Mouse (Mus musculus) midbrain, postnatal 0 days (tissue): ENCODE measurements around the gene Pcp4. TPM values are rescaled to one million over a fixed set of nuclear protein-coding genes. Genes with fewer than 3 reads are reported as not detected.

Source experiments
- ATAC-seq: fragments of 200-750 bp; cut with Nextera tagmentation; 2 replicates; pipeline ENCODE4 v1.8.0; 2017; ENCODE audit warnings: moderate number of reproducible peaks, mild to moderate bottlenecking, moderate TSS enrichment, moderate library complexity; ENCODE audit not compliant: low FRiP score
- DNase-seq: peaks from one replicate; pipeline ENCODE4 v3.0.0-alpha.2; 2015; ENCODE audit warnings: low spot score
- H3K27ac ChIP-seq: fragments of 300-500 bp; sonication (generic); 2 replicates; pipeline ENCODE4 v1.5.1; 2014; ENCODE audit warnings: low read depth, mild to moderate bottlenecking, low read length, mixed read lengths
- H3K27me3 ChIP-seq: fragments of 300-500 bp; sonication (generic); 2 replicates; pipeline ENCODE4 v1.6.1; 2014; ENCODE audit warnings: low read length, control low read depth, mixed read lengths; ENCODE audit not compliant: insufficient read depth
- H3K36me3 ChIP-seq: fragments of 300-500 bp; sonication (generic); 2 replicates; pipeline ENCODE4 v1.6.1; 2014; ENCODE audit warnings: low read length, control low read depth, mixed read lengths; ENCODE audit not compliant: insufficient read depth
- H3K4me1 ChIP-seq: fragments of 300-500 bp; sonication (generic); 2 replicates; pipeline ENCODE4 v1.6.1; 2014; ENCODE audit warnings: mild to moderate bottlenecking, control low read depth, antibody characterized with exemption, low read length, mixed read lengths; ENCODE audit not compliant: insufficient read depth
- H3K4me2 ChIP-seq: fragments of 300-500 bp; sonication (generic); 2 replicates; pipeline ENCODE4 v1.6.1; 2014; ENCODE audit warnings: low read depth, mild to moderate bottlenecking, low read length, mixed read lengths; ENCODE audit not compliant: poor library complexity, severe bottlenecking
- H3K4me3 ChIP-seq: fragments of 300-500 bp; sonication (generic); 2 replicates; pipeline ENCODE4 v1.5.1; 2014; ENCODE audit warnings: low read depth, mild to moderate bottlenecking, low read length, moderate library complexity
- H3K9ac ChIP-seq: fragments of 300-500 bp; sonication (generic); replicated peaks from 2 replicates; pipeline ENCODE4 v1.6.1; 2014; ENCODE audit warnings: mild to moderate bottlenecking, low read length, moderate library complexity, mixed read lengths; ENCODE audit not compliant: poor library complexity, severe bottlenecking
- H3K9me3 ChIP-seq: fragments of 300-500 bp; sonication (generic); 2 replicates; pipeline ENCODE4 v1.6.1; 2016; ENCODE audit warnings: low read length, control low read depth
- CTCF ChIP-seq: IDR thresholded peaks from 2 replicates; pipeline ENCODE4 v1.5.1; 2016; ENCODE audit warnings: antibody characterized with exemption, mild to moderate bottlenecking
- WGBS: fragments of 180-500 bp; shearing (Covaris S2); extraction: QIAGEN DNeasy Blood & Tissue Kit; methylation state at CpG from one replicate; pipeline ENCODE4 v1.1.7; 2014; 5-methylcytosine and 5-hydroxymethylcytosine counted together
- polyA plus RNA-seq: library from polyadenylated mRNA; unstranded; fragments of >200 nt; fragmentation: Nextera tagmentation; extraction: Ambion mirVana; gene quantifications from 2 replicates; pipeline ENCODE4 v1.2.1, GENCODE M21; 2015
- total RNA-seq: library from RNA; depleted of rRNA; stranded (reverse); fragments of >200 nt; gene quantifications from 2 replicates; pipeline ENCODE4 v1.2.3, GENCODE M21; 2014

Gene Pcp4
- total and polyA plus RNA-seq, 2 experiments from 2014 or later: 333 to 687 TPM

DNA sequence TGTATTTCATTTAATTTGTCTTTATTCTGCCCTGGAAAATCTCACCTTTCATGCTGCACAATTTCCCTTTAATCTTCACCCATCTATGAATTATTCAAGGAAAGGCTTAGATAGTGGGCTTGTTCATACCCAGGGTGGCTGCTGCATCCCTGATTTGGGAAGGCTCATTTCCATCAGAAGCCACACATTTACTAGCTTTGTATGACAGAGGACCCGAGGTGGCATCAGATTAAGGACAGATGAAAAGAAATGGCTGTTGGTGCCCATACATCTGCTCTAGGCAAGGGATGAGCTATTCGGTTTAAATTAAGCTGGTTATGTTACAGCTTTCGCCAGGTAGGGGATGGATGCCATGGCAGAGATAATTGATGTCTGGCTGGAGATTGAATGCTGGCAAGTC, 24.1 kb downstream of the Pcp4 start:
- Histone ChIP-seq H3K27me3 (no peaks in the 10 kb centered on the region), H3K27ac (peak overlapping the region; percentile 32; the same call in 1 of the 2 replicates)

DNA sequence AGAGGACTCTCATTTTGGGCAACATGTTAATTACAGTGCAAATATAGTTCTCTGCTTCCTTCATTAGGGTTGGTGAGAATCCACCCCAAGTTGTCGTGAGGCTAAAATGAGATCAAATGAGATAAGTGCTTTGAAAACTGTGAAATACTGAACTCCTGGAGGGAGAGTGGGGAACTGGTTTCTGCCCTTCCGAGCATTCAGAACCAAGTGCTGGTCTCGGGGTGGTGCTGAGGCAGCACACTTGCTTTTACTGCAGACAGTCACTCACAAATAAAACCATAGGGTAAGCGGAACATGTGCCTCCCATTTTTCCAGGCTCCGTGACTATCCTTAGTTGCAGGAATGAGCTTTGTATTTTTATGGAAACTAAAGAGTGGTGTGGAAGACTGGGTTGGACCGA, 26.7 kb downstream of the Pcp4 start:
- Histone ChIP-seq H3K36me3 (no peaks in the 10 kb centered on the region), H3K4me2 (no peak overlapping the region), H3K27me3 (no peaks in the 10 kb centered on the region), H3K9ac (no peak overlapping the region), H3K27ac (no peak overlapping the region), H3K4me1 (peaks cover 4% of the 10 kb centered on the region), H3K4me3 (no peak overlapping the region), H3K9me3 (no peaks in the 10 kb centered on the region)
- WGBS: 81% methylated on average over 6 of the region's 6 CpGs
- no peak for DNase-seq
- ATAC-seq: no peak
- TF ChIP-seq CTCF: no peak

More for the DNA sequence above, 24.1 kb downstream of the Pcp4 start:
- 26% methylated on average over 3 of the region's 3 CpGs for WGBS
- H3K36me3 ChIP-seq: no peaks in the 10 kb centered on the region
- no peak overlapping the region for H3K4me3 ChIP-seq
- H3K4me1 ChIP-seq: peaks cover 4% of the 10 kb centered on the region; the same call in 1 of the 2 replicates
- no peak for DNase-seq
- no peak overlapping the region for H3K4me2 ChIP-seq
- 0 out of 2 replicates have a peak, but pooled peaks have one; percentile 38 for ATAC-seq
- no peaks in the 10 kb centered on the region for H3K9me3 ChIP-seq
- no peak overlapping the region for H3K9ac ChIP-seq
- no peak for TF ChIP-seq CTCF

- H3K27ac ChIP-seq: peak overlapping the region; percentile 55; the same call in 1 of the 2 replicates
- peak; percentile 47; the same call in 1 of the 2 replicates for ATAC-seq
- no peaks in the 10 kb centered on the region; the same call in 1 of the 2 replicates for H3K4me1 ChIP-seq
- H3K9me3 ChIP-seq: no peaks in the 10 kb centered on the region
- no peaks in the 10 kb centered on the region for H3K36me3 ChIP-seq
- no peak overlapping the region for H3K9ac ChIP-seq
- peak; percentile 39 for DNase-seq
- 54% methylated on average over 7 of the region's 7 CpGs for WGBS
- H3K4me2 ChIP-seq: no peak overlapping the region
- no peaks in the 10 kb centered on the region for H3K27me3 ChIP-seq
- no peak overlapping the region for H3K4me3 ChIP-seq
- no peak for TF ChIP-seq CTCF
These were observed 31.5 kb downstream of the Pcp4 start for GRCm38 (mm10) chr16:96498951-96499350.

DNA sequence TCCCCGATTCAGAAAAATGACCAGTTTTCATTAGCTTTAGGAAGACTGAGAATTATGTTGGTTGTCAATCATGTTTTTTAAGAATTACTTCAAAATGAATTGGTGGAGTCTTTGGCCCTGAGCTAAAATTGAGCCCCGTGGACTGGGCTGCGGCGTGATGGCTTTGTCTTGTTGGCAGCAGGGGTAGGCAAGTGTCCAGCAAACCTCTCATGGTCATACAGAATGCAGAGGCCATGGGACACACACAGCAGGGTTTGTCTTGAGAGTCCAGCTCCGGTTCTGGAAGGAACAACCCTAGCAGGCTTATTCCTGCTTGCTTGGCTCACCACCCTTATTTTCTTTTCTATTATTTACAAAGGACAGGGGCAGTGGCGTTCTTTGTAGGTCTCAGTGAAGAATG, 33.8 kb downstream of the Pcp4 start:
- no peak overlapping the region for H3K27ac ChIP-seq
- no peaks in the 10 kb centered on the region for H3K36me3 ChIP-seq
- H3K4me2 ChIP-seq: no peak overlapping the region
- 61% methylated on average over 6 of the region's 6 CpGs for WGBS
- H3K9me3 ChIP-seq: no peaks in the 10 kb centered on the region
- no peak overlapping the region for H3K4me3 ChIP-seq
- ATAC-seq: no peak
- no peak overlapping the region for H3K9ac ChIP-seq
- no peaks in the 10 kb centered on the region; the same call in 1 of the 2 replicates for H3K4me1 ChIP-seq
- no peaks in the 10 kb centered on the region for H3K27me3 ChIP-seq
- no peak for DNase-seq
- TF ChIP-seq CTCF: no peak

DNA sequence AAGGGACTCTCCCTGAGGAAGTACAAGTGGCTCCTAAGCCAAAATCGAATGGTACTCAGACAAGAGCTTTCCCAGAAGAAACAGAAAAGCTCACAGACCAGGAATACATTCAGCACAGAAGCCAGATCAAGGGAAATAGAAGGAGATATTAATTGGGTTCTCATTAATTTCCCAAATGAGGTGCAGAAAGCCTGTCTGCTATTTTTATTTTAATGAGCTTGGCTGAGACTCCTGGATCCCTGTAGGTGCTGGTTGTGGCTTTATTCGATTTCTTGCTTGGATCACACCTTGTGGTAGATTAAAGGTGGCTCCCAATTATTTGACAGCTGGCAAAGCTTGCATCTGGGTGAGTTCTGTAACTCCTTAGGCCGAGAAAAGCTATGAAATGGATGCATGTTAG, 35.2 kb downstream of the Pcp4 start:
- DNase-seq: peak; percentile 17
- no peak for TF ChIP-seq CTCF
- H3K27ac ChIP-seq: no peak overlapping the region
- no peaks in the 10 kb centered on the region for H3K36me3 ChIP-seq
- no peak overlapping the region for H3K9ac ChIP-seq
- H3K27me3 ChIP-seq: no peaks in the 10 kb centered on the region
- H3K9me3 ChIP-seq: no peaks in the 10 kb centered on the region
- WGBS: 45% methylated on average over 3 of the region's 3 CpGs
- H3K4me2 ChIP-seq: no peak overlapping the region
- peaks cover 5% of the 10 kb centered on the region; the same call in 1 of the 2 replicates for H3K4me1 ChIP-seq
- no peak overlapping the region for H3K4me3 ChIP-seq
- no peak for ATAC-seq

- TF ChIP-seq CTCF: no peak
- Histone ChIP-seq H3K9ac (no peak overlapping the region), H3K4me1 (no peaks in the 10 kb centered on the region), H3K9me3 (no peaks in the 10 kb centered on the region), H3K27me3 (no peaks in the 10 kb centered on the region), H3K4me2 (no peak overlapping the region), H3K4me3 (no peak overlapping the region), H3K36me3 (no peaks in the 10 kb centered on the region), H3K27ac (no peak overlapping the region)
- ATAC-seq: no peak
- whole genome bisulfite sequencing: 70% methylated on average over 3 of the region's 3 CpGs
- no peak for DNase-seq
These were observed 47.1 kb downstream of the Pcp4 start for GRCm38 (mm10) chr16:96514466-96514865.
